Comparison of ENCODE assay signal across 39 mouse cellular contexts in genomic region chr6:55193171-55193570, GRCm38 (mm10). TPM values are rescaled to one million over a fixed set of nuclear protein-coding genes. Genes with fewer than 3 reads are reported as not detected.
"Had no signal": no experiment of that assay in that cellular context is flagged by ENCODE, and none has a peak within 500 bp of the region (broad histone marks: within the 10 kb centered on the region; RNA-seq: fewer than 3 reads in every experiment).

No protein-coding gene starts in this region.

- ATAC-seq: hindbrain, embryonic 16.5 days; hindbrain, postnatal 0 days; inflammation-experienced regulatory T-cells, adult 6 months; intestine, embryonic 15.5 days; intestine, embryonic 16.5 days; intestine, postnatal 0 days had no signal

- H3K4me3 ChIP-seq: heart, embryonic 10.5 days; heart, embryonic 12.5 days; heart, embryonic 13.5 days; heart, embryonic 15.5 days; hindbrain, embryonic 10.5 days; hindbrain, embryonic 12.5 days; hindbrain, embryonic 13.5 days; hindbrain, embryonic 15.5 days; intestine, embryonic 15.5 days; kidney, embryonic 15.5 days; layer of hippocampus, adult 2 months; left cerebral cortex, adult 2 months had no signal

- H3K9me3 ChIP-seq: heart, embryonic 10.5 days; heart, embryonic 12.5 days; heart, embryonic 13.5 days; heart, embryonic 15.5 days; hindbrain, embryonic 10.5 days; hindbrain, embryonic 12.5 days; hindbrain, embryonic 13.5 days; hindbrain, embryonic 15.5 days; intestine, embryonic 15.5 days; kidney, embryonic 15.5 days had no signal

- H3K27me3 ChIP-seq: heart, embryonic 12.5 days; heart, embryonic 13.5 days; heart, embryonic 15.5 days; hindbrain, embryonic 12.5 days; hindbrain, embryonic 13.5 days; hindbrain, embryonic 15.5 days; intestine, embryonic 15.5 days; kidney, embryonic 15.5 days had no signal

- H3K36me3 ChIP-seq: heart, embryonic 10.5 days; heart, embryonic 12.5 days; heart, embryonic 13.5 days; heart, embryonic 15.5 days; hindbrain, embryonic 10.5 days; hindbrain, embryonic 12.5 days; hindbrain, embryonic 13.5 days; hindbrain, embryonic 15.5 days; intestine, embryonic 15.5 days; kidney, embryonic 15.5 days had no signal

- H3K9ac ChIP-seq: heart, embryonic 12.5 days; heart, embryonic 13.5 days; heart, embryonic 15.5 days; hindbrain, embryonic 12.5 days; hindbrain, embryonic 13.5 days; hindbrain, embryonic 14.5 days; hindbrain, embryonic 15.5 days; intestine, embryonic 15.5 days; kidney, embryonic 15.5 days had no signal

- H3K4me1 ChIP-seq: heart, embryonic 10.5 days; heart, embryonic 12.5 days; heart, embryonic 13.5 days; heart, embryonic 15.5 days; hindbrain, embryonic 10.5 days; hindbrain, embryonic 12.5 days; hindbrain, embryonic 13.5 days; hindbrain, embryonic 15.5 days; intestine, embryonic 15.5 days; kidney, embryonic 15.5 days had no signal

- H3K4me2 ChIP-seq: heart, embryonic 11.5 days; heart, embryonic 12.5 days; heart, embryonic 13.5 days; heart, embryonic 15.5 days; hindbrain, embryonic 12.5 days; hindbrain, embryonic 13.5 days; hindbrain, embryonic 14.5 days; hindbrain, embryonic 15.5 days; intestine, embryonic 15.5 days; kidney, embryonic 15.5 days had no signal

- H3K27ac ChIP-seq: heart, embryonic 10.5 days; heart, embryonic 13.5 days; heart, embryonic 15.5 days; hindbrain, embryonic 10.5 days; hindbrain, embryonic 12.5 days; hindbrain, embryonic 13.5 days; hindbrain, embryonic 14.5 days; hindbrain, embryonic 15.5 days; hindbrain, postnatal 0 days; intestine, embryonic 15.5 days; kidney, embryonic 15.5 days; kidney, postnatal 0 days; layer of hippocampus, adult 2 months; left cerebral cortex, adult 2 months had no signal

- DNase-seq: heart, postnatal 10 days; heart, postnatal 14 days; heart, postnatal 4 days; kidney, adult 11 months; kidney, adult 18-20 months; kidney, adult 2 months; kidney, adult 8-10 months; kidney, adult 9 months; kidney, postnatal 10 days; kidney, postnatal 14 days; kidney, postnatal 25 days; kidney, postnatal 36 days; kidney, postnatal 4 days; layer of hippocampus, adult 9-11 months; layer of hippocampus, postnatal 36 days had no signal

RNA-seq across cellular contexts. Expression of gene Mindy4, which starts 10.0 kb away (rescaled TPM):
- polyA plus RNA-seq: inflammation-experienced regulatory T-cells, adult 6 months had no signal

RNA-seq across cellular contexts. Expression of gene Inmt, which starts 18.3 kb away (rescaled TPM):
- total RNA-seq: heart, postnatal 10 days; heart, postnatal 4 days; hematopoietic stem cell, adult 5-6 weeks had no signal
- polyA plus RNA-seq: heart, embryonic 11.5 days; heart, embryonic 12.5 days; heart, embryonic 15.5 days; heart, embryonic 16.5 days; heart, postnatal 0 days; hindbrain, embryonic 11.5 days; hindbrain, embryonic 12.5 days; hindbrain, embryonic 13.5 days; hindbrain, embryonic 14.5 days; hindbrain, embryonic 15.5 days; hindbrain, embryonic 16.5 days; hindbrain, postnatal 0 days; inflammation-experienced regulatory T-cells, adult 6 months had no signal
